Mouse (Mus musculus) c-Kit-positive CD71-positive TER-119-positive erythroid progenitor cells, embryonic 14.5 days (primary cell): ENCODE data around the gene Defb42.

Source experiments
- DNase-seq: peaks from one replicate; pipeline ENCODE4 v3.0.0-alpha.2; 2013; ENCODE audit warnings: low spot score

The Defb42 gene

DNA sequence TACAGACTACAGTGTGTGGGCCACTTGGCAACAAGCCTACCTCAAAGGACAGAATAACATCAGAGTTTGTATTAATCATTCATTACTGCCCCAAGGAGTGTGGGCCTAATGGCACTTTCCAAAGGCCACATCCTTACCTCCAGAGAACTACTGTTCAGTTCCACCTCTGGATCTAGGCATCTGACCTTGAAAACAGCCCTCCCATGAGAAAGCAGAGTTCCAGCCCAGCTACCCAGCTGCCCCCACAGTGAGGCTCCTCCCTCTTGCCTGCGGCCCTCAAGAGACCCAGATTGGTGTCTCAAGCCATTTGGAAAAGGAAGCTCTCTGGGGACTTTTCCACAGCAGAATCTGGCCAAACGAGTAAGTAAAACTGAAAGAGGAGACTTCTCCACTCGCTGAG is at the start of gene Defb42:
Gene Defb42, plus strand, starts transcription at position 301 of the 400 bp plus-strand sequence.
- DNase-seq = no peak

DNA sequence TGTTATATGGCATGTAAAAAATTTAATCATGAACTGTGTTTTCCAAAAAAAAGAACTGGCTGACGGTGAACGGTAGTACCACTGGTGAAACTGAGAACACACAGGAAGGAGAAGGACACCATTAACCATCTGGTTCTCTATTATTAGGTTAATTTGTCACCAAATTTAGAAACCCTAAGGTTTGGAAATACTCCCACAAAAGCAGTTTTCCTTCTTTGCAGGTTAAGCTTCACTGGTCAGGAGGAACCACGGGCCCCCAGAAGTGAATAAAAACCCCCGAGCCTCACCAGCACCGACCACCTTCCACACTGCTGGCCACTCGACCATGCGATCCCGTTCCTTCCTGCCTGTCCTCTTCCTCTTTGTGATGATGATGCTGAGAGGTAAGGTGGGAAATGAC is 49.0 kb upstream of the Defb42 start, which contains the start of gene Defb47:
Gene Defb47, plus strand, starts transcription at position 301 of the 400 bp plus-strand sequence.
- DNase-seq = no peak

DNA sequence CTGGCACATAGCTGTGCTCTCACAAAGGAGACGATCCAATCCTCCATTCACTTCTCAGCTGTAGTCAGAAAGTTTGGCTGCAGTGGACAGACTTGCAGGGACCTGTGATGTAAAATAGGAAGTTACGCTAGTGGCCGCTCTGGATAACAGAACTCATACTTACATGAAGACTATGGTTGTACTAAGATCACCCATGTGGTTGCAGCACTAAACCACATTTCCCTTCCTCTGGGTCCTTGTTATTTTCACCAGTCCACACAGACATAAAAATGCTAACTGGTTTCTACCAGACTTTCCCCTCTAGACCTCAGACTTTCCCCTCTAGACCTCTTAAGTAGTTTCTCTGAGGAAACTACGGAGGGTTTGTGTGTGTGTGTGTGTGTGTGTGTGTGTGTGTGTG is 47.8 kb upstream of the Defb42 start:
- DNase-seq = no peak

DNA sequence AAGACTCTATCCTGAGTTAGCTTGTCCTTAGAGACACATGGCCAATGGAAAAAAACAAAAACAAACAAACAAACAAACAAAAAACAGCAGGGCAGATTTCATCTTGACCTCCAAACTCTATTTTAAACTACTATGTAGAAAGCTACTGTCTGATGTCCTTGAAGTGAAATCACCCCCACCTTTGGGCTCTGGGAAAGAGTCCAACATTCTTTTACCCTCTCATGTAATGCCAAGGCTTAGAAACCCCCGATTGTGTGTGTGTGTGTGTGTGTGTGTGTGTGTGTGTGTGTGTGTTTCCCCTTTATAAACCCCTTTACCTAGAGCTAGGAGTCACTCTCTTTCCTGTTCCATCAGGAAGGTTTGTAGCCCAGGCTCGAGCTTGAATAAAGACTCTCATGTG is 44.2 kb upstream of the Defb42 start:
- no peak for DNase-seq

DNA sequence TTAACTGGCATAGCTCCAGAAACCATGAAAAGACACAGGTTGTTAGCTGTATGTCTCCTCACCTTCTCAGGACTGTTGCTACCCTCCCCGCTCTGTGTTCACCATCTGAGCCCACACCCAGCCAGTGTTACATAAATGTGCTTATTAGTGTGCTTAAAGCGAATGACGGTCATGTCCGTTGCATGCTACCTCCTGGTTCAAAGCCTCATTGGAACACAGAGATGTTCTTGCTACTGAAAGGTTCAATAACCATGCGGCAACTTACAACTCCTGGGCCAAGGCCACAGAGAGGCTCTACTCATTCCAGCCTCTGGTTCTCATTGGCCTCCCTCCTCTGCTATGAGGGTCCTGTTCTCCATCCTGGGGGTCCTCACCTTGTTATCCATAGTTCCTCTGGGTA is 35.3 kb upstream of the Defb42 start, which contains the start of gene Defb43:
Gene Defb43, plus strand, starts transcription at position 301 of the 400 bp plus-strand sequence.
- no peak for DNase-seq

DNA sequence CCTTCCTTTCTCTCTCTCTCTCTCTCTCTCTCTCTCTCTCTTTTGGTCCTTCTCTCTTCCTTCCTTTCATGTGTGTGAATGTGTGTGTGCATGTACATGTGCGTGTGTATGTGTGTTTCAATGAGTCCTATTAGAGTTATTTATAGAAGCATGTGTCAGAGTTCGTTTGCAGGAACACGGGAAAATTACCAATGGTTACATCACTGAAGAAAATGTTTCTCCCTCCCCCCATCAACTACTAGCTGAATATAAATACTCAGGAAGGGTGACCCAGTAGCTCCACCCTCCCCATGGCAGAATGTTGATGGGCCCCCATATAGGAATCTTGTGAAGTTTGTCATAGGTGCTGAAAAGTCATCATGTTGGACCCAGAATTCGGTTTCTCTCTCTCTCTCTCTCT is 33.7 kb upstream of the Defb42 start:
- DNase-seq = no peak

DNA sequence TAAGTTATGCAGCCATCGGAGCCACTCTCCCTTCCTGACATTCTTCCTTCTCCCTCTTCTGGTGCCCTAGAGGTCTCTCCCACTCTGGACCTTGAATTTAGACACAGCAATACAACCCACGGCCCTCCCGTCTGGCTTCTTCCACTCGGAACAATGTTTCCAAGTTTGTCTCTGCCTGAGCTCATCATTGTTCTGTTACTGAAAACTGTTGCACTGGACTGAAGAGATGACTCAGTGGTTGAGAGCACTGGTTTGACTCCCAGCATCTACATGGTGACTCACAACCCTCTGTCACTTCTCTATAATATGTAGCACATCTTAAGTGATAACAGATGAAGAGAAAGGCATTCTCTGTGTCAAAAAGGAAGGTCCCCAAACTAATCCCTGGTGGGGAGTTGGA is 32.1 kb upstream of the Defb42 start:
- no peak for DNase-seq

DNA sequence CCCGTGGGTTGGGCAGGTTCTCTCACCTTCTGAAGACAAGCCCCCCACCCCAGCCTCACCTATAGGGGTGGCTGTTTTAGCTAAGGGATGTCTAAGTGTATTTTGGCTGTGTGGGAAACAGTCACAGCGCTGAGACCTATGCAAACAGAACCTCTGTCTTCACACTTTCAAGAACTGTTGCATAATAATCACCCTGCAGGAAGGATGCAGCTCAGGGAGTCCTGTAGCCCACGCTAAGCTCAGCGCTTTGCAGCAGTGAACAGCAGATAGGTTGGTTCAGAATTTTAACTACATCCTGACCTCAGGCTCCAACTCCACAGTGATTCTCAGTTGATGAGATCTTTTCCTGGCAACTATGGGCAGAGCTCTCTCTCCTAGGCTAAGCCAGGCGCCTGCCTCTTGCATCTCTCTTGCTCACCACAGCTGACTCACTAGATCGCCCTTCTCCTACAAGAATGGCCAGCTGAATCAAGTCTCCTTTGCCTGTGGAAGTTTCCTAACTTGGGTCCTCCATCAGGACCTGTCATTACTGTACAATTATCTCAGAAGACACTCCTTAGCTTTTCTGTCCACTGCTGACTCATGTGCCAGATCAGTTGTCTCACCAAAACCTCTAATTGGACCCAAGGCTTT is 26.2 kb upstream of the Defb42 start:
- no peak for DNase-seq

DNA sequence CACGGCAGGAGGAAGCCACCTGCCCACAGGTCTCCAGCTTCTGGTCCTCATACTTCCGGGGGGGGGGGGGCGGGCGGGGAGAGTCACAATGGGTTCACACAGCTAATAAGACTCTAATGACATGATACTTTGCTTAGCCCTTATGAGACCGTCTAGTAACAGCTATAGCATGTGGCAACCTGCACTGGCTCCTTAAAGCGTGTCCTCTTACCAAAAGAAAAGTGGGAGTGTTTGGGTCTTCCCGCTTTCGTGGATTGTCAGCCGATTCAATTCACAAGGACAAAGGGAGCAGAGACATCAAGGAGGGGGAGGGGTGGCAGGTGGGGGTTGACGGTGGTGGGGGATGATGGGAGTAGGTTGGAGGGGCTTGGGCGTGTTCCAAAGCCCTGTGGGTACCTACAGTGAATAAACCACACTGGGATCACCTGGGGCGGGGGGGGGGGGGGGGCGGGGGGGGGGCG is 3.1 kb downstream of the Defb42 start, which contains the start of gene Defb30:
Gene Defb30, minus strand, starts transcription at position 51 of the 461 bp plus-strand sequence.
- DNase-seq = no peak

DNA sequence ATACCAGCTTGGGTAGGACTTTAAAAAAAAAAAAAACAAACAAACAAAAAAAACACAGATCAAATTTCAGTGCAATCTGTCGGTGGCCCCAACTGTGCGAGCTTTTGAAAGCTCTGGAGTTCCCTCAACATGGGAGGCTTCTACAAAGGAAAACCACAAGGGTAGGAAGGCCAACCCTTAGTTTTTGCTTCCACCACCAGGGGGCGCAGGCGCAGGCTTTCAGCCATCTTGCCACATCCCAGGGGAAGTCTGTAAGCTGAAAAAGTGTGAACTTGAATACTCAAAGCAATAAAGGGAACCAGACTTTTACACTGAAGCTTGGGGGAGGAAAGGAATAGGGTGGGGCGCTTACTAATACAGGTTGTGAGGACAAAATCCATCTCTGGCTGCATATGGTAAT is 4.0 kb downstream of the Defb42 start:
- DNase-seq = peak; percentile 69

DNA sequence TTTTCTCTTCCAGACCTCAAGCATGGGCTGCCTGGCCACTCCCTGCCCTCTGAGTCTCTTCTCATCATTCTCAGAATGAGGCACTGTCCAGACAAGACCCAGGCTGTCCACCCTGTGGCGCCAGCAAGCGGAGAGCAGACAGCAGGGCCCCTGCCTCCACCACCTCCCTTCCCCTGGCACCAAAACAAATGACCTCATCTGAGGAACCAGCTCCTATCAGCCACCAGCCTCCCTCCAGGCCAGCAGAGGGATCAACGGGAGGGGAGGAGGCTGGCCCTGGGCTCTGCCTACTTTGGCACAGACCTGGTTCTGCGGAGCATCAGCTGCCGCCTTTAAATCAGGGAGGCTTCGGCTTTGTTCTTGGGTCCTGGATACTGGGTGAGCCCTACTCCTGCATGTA is 7.9 kb downstream of the Defb42 start:
- DNase-seq = no peak

DNA sequence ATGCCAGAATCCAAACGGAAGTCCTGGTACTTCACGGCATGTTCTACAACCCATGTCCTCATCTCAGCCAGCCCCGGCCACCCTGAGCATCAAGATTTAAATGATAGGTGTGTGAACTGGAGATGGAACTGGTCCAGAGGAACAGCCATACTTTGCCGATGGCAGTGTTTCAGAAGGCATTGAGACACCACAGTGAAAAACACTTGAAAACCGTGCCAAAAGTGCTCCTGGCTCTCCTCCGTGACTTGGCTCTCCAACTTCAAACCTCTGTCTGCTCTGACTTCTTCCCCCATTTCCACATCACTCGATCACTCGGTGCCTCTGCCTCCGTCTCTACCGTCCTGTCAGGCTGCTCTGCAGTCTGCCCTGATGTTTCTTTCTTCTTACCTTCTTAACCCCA is 13.6 kb downstream of the Defb42 start:
- no peak for DNase-seq

DNA sequence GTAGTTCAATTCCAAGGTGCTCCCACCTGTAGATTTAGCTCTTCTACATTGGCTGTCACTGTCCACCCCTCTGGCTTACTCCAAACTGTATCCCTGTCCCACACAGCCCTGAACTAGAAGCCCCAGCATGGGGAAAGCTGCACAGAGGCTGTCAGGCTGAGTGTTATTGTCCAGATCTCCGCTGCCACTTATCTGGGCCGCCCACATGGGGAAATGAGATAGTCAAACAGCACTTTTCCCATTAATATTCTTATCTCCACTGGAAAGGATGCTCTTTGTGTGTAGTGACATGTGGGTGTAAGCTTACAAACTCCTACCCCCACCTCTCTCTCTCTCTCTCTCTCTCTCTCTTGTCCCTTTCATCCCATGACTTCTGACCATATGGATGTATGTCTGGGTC is 15.4 kb downstream of the Defb42 start:
- peak; percentile 85 for DNase-seq

DNA sequence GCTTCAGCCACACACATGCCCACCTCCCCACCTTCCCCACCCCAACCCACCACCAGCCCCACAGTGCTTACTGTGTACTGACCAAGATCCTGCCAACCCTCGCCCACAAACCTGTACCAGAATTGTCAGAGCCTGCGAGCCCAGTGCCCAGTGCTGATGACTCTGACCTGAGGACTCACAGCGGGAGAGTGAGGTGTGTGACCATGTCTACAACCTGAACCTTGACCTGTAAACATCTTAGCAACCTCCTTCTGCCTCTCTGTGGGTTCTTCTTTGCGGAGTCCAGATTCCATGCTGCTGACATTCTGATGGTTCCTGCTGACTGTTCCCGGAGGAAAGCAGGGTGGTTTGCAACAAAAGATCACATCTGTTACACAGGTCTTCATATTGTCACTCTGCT is 18.6 kb downstream of the Defb42 start:
- DNase-seq = no peak

DNA sequence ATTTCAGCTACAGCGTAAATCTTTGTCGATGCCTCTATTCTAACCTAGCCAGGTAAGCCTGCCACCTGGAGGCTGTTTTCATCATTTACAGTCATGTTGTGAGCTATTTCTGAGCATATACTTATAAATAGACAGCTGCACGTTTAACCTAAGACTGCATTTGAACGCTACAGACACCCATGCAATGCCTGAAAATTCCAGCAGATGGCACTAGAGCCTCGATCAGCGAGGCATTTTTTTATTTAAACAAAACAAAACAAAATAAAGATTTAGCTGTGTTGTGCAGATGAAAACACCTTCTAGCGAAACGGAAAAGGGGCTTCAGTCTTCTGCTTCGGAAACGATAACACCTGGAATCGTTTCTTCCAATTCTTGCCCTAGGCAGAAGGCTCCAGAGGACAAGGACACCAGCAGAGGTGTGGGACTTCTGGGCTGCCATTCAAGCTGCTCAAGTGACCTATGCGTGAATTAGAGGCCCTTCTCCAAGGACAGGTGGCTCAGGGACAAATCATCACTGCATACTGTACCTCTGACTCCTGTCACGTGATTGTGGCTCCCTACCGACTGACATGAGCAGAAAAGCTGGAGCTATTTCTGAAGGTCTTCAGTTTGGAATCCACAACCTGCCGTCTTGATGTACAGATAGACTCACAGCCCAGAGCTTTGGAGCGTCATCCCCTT is 20.0 kb downstream of the Defb42 start:
- DNase-seq = peak; percentile 83

DNA sequence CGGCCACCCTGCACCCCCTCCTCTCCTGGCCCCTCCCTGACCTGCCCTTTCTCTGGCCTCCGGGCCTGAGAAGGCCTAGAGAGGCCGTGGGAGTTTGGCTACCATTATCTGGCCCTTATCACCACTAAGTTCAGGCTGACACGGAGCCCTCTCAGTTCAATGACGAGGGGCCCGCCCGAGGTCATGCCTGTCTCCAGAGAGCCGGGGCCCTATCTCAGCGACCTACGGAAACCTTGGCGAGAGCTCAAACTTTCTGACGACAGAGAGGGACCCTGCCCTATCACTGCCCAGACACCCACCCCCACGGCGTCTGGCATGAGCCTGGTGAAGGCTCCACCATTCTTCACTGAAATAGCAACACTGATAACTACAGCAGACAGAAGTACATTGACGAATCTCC is 20.9 kb downstream of the Defb42 start:
- DNase-seq = peak; percentile 56
